Mouse (Mus musculus) layer of hippocampus, adult 9-11 months (tissue): ENCODE measurements around the gene Phf11a.
"Not testable (repeated sequence)": the region's sequence is repeated elsewhere in the genome, so short reads cannot be mapped to it uniquely, and the experiment has no call there.

Experiments used
- DNase-seq: peaks from one replicate; pipeline ENCODE4 v3.0.0; 2022

Phf11a gene

GRCm38 (mm10) chr14:59297391-59297790, at the start of gene Phf11a:
Phf11a (minus strand) TSS chr14:59297522.
- peak; percentile 55 for DNase-seq

GRCm38 (mm10) chr14:59341189-59341588, 43.9 kb upstream of the Phf11a start, which contains the start of gene Phf11b:
Phf11b (minus strand) TSS chr14:59341351.
- peak; percentile 56 for DNase-seq

- no peak for DNase-seq
Observed at GRCm38 (mm10) chr14:59339541-59339940, 42.2 kb upstream of the Phf11a start.

GRCm38 (mm10) chr14:59336056-59336455, 38.7 kb upstream of the Phf11a start:
- DNase-seq = not testable (repeated sequence)

- peak; percentile 24 for DNase-seq
Observed at GRCm38 (mm10) chr14:59330499-59330898, 33.2 kb upstream of the Phf11a start.

GRCm38 (mm10) chr14:59319970-59320369, 22.6 kb upstream of the Phf11a start:
- DNase-seq = not testable (repeated sequence)

- DNase-seq = not testable (repeated sequence)
Observed at GRCm38 (mm10) chr14:59319036-59319435, 21.7 kb upstream of the Phf11a start.

GRCm38 (mm10) chr14:59291769-59292168, 5.6 kb downstream of the Phf11a start:
- DNase-seq = not testable (repeated sequence)

GRCm38 (mm10) chr14:59274961-59275360, 22.4 kb downstream of the Phf11a start:
- DNase-seq = not testable (repeated sequence)

- no peak for DNase-seq
Observed at GRCm38 (mm10) chr14:59260056-59260455, 37.3 kb downstream of the Phf11a start, which contains the start of gene Gm6904. Gm6904 (minus strand) TSS chr14:59260216.

GRCm38 (mm10) chr14:59255861-59256260, 41.5 kb downstream of the Phf11a start:
- DNase-seq = not testable (repeated sequence)

- DNase-seq = peak; percentile 16
Observed at GRCm38 (mm10) chr14:59250350-59250749, 47.0 kb downstream of the Phf11a start.

GRCm38 (mm10) chr14:59233635-59234034, 63.7 kb downstream of the Phf11a start:
- no peak for DNase-seq

- DNase-seq = no peak
Observed at GRCm38 (mm10) chr14:59232003-59232402, 65.3 kb downstream of the Phf11a start.

GRCm38 (mm10) chr14:59230331-59230966, 66.9 kb downstream of the Phf11a start:
- peak; percentile 26 for DNase-seq

GRCm38 (mm10) chr14:59229822-59230221, 67.5 kb downstream of the Phf11a start:
- no peak for DNase-seq
